Mouse (Mus musculus) heart, postnatal 25 days (tissue): ENCODE measurements around the gene Atg9b. TPM values are rescaled to one million over a fixed set of nuclear protein-coding genes. Genes with fewer than 3 reads are reported as not detected.
"Not testable (repeated sequence)": the region's sequence is repeated elsewhere in the genome, so short reads cannot be mapped to it uniquely, and the experiment has no call there.

Experiments used
- DNase-seq: peaks from one replicate; pipeline ENCODE4 v3.0.0; 2022; ENCODE audit warnings: low spot score
- intact Hi-C: fragments of 180-260 bp; cut with DNase I; formaldehyde crosslinking; loops from one replicate; pipeline ENCODE4 v1.15.1; 2025
- total RNA-seq, 2 experiments: library from RNA; stranded (reverse); gene quantifications; 2 replicates each; pipeline ENCODE4 v1.2.3; 2021

Atg9b gene
- total RNA-seq, 2 experiments from 2014 or later, result 0.42 to 1.2 TPM

- no peak for DNase-seq
- intact Hi-C loops, result no loop called here
These were observed 17.5 kb upstream of the Atg9b start for GRCm38 (mm10) chr5:24409466-24409865.

- no peak for DNase-seq
- intact Hi-C loops, result no loop called here
These were observed 16.7 kb upstream of the Atg9b start for GRCm38 (mm10) chr5:24408651-24409050.

- intact Hi-C loops, result no loop called here
- DNase-seq, result no peak
These were observed 13.5 kb upstream of the Atg9b start for GRCm38 (mm10) chr5:24405389-24405876.

- DNase-seq, result no peak
- intact Hi-C loops, result no loop called here
These were observed 12.8 kb upstream of the Atg9b start for GRCm38 (mm10) chr5:24404594-24405360.

- intact Hi-C loops, result loop anchor here (2.0 kb wide), 1 partner anchor 19 kb away; no protein-coding TSS in a partner anchor
- no peak for DNase-seq
These were observed 10.0 kb upstream of the Atg9b start for GRCm38 (mm10) chr5:24401969-24402368.

GRCm38 (mm10) chr5:24400911-24401605, 9.1 kb upstream of the Atg9b start:
- intact Hi-C loops, result loop anchor here (2.0 kb wide), 1 partner anchor 20 kb away; no protein-coding TSS in a partner anchor
- no peak for DNase-seq

- intact Hi-C loops, result loop anchor here (2.0 kb wide), 1 partner anchor 20 kb away; no protein-coding TSS in a partner anchor
- no peak for DNase-seq
These were observed 8.4 kb upstream of the Atg9b start for GRCm38 (mm10) chr5:24400362-24400761.

- intact Hi-C loops, result loop anchor here (2.0 kb wide), 1 partner anchor 21 kb away; no protein-coding TSS in a partner anchor
- DNase-seq, result no peak
These were observed 7.7 kb upstream of the Atg9b start for GRCm38 (mm10) chr5:24399686-24400085.

GRCm38 (mm10) chr5:24396254-24396653, 4.3 kb upstream of the Atg9b start:
- intact Hi-C loops, DNase-seq: not testable (repeated sequence)

- intact Hi-C loops, result loop anchor here (2.0 kb wide), 1 partner anchor 76 kb away; no protein-coding TSS in a partner anchor
- peak; percentile 91 for DNase-seq
These were observed 2.4 kb upstream of the Atg9b start for GRCm38 (mm10) chr5:24394165-24394894.

GRCm38 (mm10) chr5:24393392-24393997, 1.6 kb upstream of the Atg9b start, which contains the start of gene Abcb8:
Abcb8 (plus strand) TSS chr5:24393663.
- intact Hi-C loops, result loop anchor here (2.0 kb wide), 2 partner anchors 33 to 57 kb away; no protein-coding TSS in a partner anchor

GRCm38 (mm10) chr5:24392724-24393123, 781 bp upstream of the Atg9b start:
- DNase-seq, result no peak
- intact Hi-C loops, result loop anchor here (2.0 kb wide), 2 partner anchors 32 to 56 kb away; no protein-coding TSS in a partner anchor

More at GRCm38 (mm10) chr5:24393392-24393997, 1.6 kb upstream of the Atg9b start, which contains the start of gene Abcb8:
- DNase-seq, result peak; percentile 66

GRCm38 (mm10) chr5:24389658-24390020, 2.3 kb downstream of the Atg9b start:
- intact Hi-C loops, result no loop called here

GRCm38 (mm10) chr5:24389011-24389657, 2.8 kb downstream of the Atg9b start:
- intact Hi-C loops, result no loop called here
- DNase-seq, result no peak

More at GRCm38 (mm10) chr5:24389658-24390020, 2.3 kb downstream of the Atg9b start:
- no peak for DNase-seq

GRCm38 (mm10) chr5:24388246-24388915, 3.6 kb downstream of the Atg9b start:
- no peak for DNase-seq
- intact Hi-C loops, result no loop called here

- peak; percentile 35 for DNase-seq
- intact Hi-C loops, result no loop called here
These were observed 4.4 kb downstream of the Atg9b start for GRCm38 (mm10) chr5:24387264-24388241.

GRCm38 (mm10) chr5:24385887-24386550, 5.9 kb downstream of the Atg9b start:
- intact Hi-C loops, result no loop called here
- DNase-seq, result no peak
